Mouse (Mus musculus): ENCODE measurements around the gene Cux1. TPM values are rescaled to one million over a fixed set of nuclear protein-coding genes. Genes with fewer than 3 reads are reported as not detected.

The Cux1 gene
- polyA plus RNA-seq, 1 experiment: 284 TPM

DNA sequence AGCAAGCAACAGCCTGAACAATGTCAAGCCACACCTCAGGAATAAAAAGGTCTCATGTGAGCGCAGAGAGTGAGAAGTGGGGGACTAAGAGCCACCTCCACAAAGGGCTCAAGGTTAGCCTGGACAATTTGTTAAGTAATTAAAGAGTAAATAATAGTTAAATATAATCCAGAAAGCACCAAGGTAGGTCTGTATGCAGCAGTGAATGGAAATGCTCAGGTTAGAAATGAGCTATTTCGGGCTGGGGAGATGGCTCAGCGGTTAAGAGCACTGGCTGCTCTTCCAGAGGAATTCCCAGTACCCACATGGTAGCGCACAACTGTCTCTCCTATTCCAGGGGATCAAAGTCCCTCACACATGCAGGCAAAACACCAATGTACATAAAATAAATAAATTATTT, 59.7 kb downstream of the Cux1 start:
- peaks cover 13% of the 10 kb centered on the region for H3K4me1 ChIP-seq (ENCODE audit: control insufficient read depth, insufficient read depth, low read length)
- no peak for TF ChIP-seq CTCF (IDR thresholded peaks at IDR 0.05; ENCODE audit: insufficient read depth, low read depth, low read length)
- no peak for TF ChIP-seq POLR2A (IDR thresholded peaks at IDR 0.05; ENCODE audit: insufficient read depth, low read depth, low read length)
- 87% methylated on average over 4 of the region's 4 CpGs for WGBS
- no peak overlapping the region for H3K4me3 ChIP-seq (ENCODE audit: insufficient read depth, low read depth, low read length)
- no peak overlapping the region for H3K27ac ChIP-seq (ENCODE audit: insufficient read depth, low read depth, low read length)

DNA sequence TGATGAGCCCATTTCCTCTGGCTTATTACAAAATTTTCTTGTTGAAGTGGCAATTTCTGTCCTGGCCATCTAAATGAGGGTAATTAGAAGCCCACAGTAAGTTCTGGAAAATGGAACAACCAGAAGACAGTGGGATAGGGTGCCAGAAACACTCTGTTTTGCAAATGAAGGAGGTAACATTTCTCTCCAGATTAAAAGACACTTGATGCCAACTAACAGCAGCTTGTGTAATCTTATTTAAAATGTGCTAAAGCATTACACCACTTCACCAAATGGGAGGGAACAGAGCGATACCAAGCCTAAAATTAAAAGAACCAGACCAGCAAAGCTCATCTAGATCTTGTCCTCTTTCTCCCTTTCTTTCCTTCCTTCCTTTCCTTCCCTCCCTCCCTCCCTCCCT, 61.0 kb downstream of the Cux1 start:
- no peak overlapping the region for H3K4me3 ChIP-seq (ENCODE audit: insufficient read depth, low read depth, low read length)
- 29% methylated on average over 1 of the region's 1 CpGs for WGBS
- TF ChIP-seq CTCF (IDR thresholded peaks at IDR 0.05; ENCODE audit: insufficient read depth, low read depth, low read length) (no peak), POLR2A (IDR thresholded peaks at IDR 0.05; ENCODE audit: insufficient read depth, low read depth, low read length) (no peak)
- peaks cover 15% of the 10 kb centered on the region for H3K4me1 ChIP-seq (ENCODE audit: control insufficient read depth, insufficient read depth, low read length)
- H3K27ac ChIP-seq (ENCODE audit: insufficient read depth, low read depth, low read length): no peak overlapping the region

DNA sequence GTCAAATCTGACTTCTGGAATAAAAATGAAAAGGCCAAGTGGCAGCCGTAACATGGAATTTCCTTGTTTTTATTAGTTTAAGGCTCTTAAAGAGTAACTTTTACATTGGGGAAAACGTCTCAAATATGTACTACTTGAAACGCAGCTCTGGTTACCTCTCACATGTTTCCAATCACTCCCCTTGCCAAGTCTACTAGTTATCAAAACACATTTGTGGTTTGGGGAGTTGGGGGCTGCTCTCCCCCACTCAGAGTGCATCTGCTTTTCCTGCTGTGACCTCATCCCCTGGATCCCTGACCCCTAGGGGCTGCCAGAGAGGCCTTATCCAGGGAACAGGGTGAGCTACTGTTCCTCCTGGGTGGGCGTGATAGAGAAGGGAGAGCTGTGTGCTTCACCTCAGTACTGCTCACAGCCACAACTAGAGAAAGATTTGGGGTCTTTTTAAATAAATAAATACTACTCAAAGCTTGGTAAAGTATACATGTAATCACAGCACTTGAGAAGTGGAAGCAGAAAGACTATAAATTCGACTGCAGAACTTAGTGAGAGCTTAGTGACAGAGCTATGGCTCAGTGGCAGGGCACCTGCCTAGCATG, 64.7 kb downstream of the Cux1 start:
- 81% methylated on average over 5 of the region's 5 CpGs for WGBS
- Histone ChIP-seq H3K27ac (ENCODE audit: insufficient read depth, low read depth, low read length) (no peak overlapping the region), H3K4me1 (ENCODE audit: control insufficient read depth, insufficient read depth, low read length) (peaks cover 20% of the 10 kb centered on the region)

DNA sequence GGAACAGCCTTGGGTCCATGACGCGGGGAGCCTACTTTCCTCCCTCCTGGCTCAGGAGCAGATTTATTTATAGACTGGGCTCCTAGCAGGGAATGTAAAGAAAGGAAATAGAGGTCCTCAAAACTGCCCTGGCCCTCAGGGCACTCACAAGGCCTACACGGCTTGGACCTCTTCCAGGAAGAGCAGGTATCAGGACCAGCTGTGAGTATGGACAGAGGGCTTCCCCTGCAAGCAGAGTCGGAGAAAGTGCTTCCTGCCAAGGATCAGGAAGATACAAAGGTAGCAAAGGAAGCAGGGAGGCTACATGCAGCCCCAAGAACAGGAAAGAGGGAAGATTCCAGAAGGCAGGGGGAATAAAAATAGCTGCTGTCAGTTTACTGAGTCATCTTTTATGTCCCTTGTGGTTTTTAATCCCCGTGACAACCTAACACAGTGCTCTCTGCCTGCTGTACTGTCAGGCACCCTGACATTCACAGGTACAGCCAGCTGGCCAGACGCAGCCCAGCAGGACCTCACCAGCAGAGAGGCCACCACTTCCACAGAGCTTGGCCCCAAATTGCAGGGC, 66.9 kb downstream of the Cux1 start:
- Histone ChIP-seq H3K27ac (ENCODE audit: insufficient read depth, low read depth, low read length) (peak overlapping the region; percentile 64), H3K4me3 (ENCODE audit: insufficient read depth, low read depth, low read length) (no peak overlapping the region), H3K4me1 (ENCODE audit: control insufficient read depth, insufficient read depth, low read length) (peaks cover 24% of the 10 kb centered on the region)
- 48% methylated on average over 6 of the region's 6 CpGs for WGBS
- TF ChIP-seq POLR2A (IDR thresholded peaks at IDR 0.05; ENCODE audit: insufficient read depth, low read depth, low read length) (no peak), CTCF (IDR thresholded peaks at IDR 0.05; ENCODE audit: insufficient read depth, low read depth, low read length) (no peak)

More for the DNA sequence above, 64.7 kb downstream of the Cux1 start:
- no peak overlapping the region for H3K4me3 ChIP-seq (ENCODE audit: insufficient read depth, low read depth, low read length)
- TF ChIP-seq CTCF (IDR thresholded peaks at IDR 0.05; ENCODE audit: insufficient read depth, low read depth, low read length) (no peak), POLR2A (IDR thresholded peaks at IDR 0.05; ENCODE audit: insufficient read depth, low read depth, low read length) (no peak)

DNA sequence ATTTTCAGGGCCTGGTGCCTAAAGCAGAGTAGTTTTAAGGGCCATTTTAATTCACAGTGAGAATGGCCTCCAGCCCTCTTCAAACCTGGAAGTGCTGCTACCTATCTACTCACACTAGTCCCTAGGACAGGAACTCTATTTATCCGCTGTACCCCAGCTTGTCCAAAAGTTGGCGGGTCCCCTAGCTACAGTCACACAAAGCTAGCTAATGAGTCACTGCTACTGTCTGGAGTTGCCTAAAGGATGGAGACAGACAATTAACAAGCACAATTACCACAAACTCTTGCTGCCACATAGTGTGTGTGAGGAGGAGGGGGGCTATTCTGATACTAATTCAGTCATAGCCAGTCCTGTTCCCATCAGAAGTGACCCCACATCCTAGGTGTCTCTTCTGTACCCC, 68.0 kb downstream of the Cux1 start:
- H3K4me3 ChIP-seq (ENCODE audit: insufficient read depth, low read depth, low read length): no peak overlapping the region
- WGBS: 31% methylated on average over 2 of the region's 2 CpGs
- TF ChIP-seq CTCF (IDR thresholded peaks at IDR 0.05; ENCODE audit: insufficient read depth, low read depth, low read length) (no peak), POLR2A (IDR thresholded peaks at IDR 0.05; ENCODE audit: insufficient read depth, low read depth, low read length) (no peak)
- no peak overlapping the region for H3K27ac ChIP-seq (ENCODE audit: insufficient read depth, low read depth, low read length)
- H3K4me1 ChIP-seq (ENCODE audit: control insufficient read depth, insufficient read depth, low read length): peaks cover 24% of the 10 kb centered on the region

DNA sequence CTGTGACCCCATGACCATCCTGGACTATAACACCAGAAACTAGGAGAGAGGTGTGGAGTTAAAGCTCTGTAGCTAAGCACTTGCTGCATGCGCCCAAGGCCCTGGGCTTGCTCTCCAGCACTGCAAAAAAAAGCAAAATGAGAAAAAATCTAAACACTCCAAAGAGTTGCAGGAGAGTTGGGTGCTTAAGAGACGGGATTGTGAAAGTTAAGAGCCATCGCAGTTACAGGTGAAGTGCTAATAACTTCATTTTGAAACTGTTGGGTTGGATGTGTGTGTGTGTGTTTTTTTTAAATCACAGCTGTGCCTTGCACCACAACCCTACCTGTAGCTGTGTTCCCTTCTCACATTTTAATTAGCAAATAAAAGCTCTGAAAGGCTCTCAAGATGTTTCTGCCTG, 68.5 kb downstream of the Cux1 start:
- Histone ChIP-seq H3K27ac (ENCODE audit: insufficient read depth, low read depth, low read length) (no peak overlapping the region), H3K4me3 (ENCODE audit: insufficient read depth, low read depth, low read length) (no peak overlapping the region), H3K4me1 (ENCODE audit: control insufficient read depth, insufficient read depth, low read length) (peaks cover 23% of the 10 kb centered on the region)
- TF ChIP-seq POLR2A (IDR thresholded peaks at IDR 0.05; ENCODE audit: insufficient read depth, low read depth, low read length): no peak
- no peak for TF ChIP-seq CTCF (IDR thresholded peaks at IDR 0.05; ENCODE audit: insufficient read depth, low read depth, low read length)
- WGBS: 96% methylated on average over 3 of the region's 3 CpGs

DNA sequence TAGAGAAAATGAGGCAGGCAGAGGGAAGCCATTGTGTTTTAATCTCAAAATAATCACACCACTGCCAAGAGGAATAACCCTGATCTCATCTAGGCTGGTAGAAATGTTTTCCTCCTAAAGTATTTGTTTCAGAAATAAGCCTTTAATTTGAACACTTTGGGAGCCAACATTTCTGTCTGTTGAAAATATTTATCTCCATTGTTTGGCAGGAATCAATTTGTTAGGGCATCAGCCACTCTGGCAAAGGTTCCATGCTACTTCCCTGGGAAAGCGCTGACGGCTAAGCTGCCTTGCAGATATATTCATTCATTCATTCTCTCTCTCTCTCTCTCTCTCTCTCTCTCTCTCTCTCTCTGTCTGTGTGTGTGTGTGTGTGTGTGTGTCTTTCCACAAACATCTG, 70.0 kb downstream of the Cux1 start:
- TF ChIP-seq CTCF (IDR thresholded peaks at IDR 0.05; ENCODE audit: insufficient read depth, low read depth, low read length): no peak
- no peak for TF ChIP-seq POLR2A (IDR thresholded peaks at IDR 0.05; ENCODE audit: insufficient read depth, low read depth, low read length)
- peaks cover 21% of the 10 kb centered on the region for H3K4me1 ChIP-seq (ENCODE audit: control insufficient read depth, insufficient read depth, low read length)
- H3K4me3 ChIP-seq (ENCODE audit: insufficient read depth, low read depth, low read length): no peak overlapping the region
- H3K27ac ChIP-seq (ENCODE audit: insufficient read depth, low read depth, low read length): no peak overlapping the region
- 81% methylated on average over 2 of the region's 2 CpGs for WGBS

DNA sequence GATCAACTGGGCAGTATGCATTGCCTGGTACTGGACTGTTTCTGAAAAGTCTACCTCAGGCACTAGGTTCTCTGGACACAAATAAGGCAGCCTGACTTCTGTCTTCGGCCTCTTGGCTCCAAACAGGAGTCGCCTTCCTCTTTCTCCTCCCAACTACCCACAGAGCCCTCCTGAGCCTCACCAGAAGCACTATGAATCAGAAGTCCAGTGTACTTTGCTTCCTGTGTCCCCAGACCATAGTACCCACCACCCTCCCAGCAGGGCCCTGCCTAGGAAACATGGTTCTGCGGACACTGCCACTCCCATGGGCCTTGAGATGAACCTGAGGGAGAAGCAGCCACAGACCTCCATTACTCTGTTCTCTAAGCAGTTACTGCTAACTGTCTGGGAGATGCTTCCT, 71.7 kb downstream of the Cux1 start:
- H3K4me1 ChIP-seq (ENCODE audit: control insufficient read depth, insufficient read depth, low read length): peaks cover 21% of the 10 kb centered on the region

DNA sequence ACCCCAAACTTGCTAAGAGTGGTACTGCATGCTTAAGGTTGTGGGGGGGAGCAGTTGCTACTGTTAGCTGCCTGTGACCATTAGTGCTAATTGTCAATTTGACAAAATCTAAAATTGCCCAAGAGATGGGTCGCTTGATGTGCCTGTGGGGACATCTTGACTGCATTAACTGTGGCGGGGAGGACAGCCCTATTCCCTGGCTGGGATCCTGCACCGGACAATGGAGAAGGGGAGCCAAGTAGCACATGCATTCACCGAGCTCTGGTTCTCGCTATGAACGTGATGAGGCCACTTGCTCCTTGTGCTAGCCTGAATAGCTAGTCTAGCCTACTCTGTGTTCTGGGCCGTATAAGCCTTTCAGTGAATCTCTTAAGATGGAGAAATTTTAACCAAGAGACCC, 72.4 kb downstream of the Cux1 start:
- TF ChIP-seq CTCF (IDR thresholded peaks at IDR 0.05; ENCODE audit: insufficient read depth, low read depth, low read length): no peak
- no peak for TF ChIP-seq POLR2A (IDR thresholded peaks at IDR 0.05; ENCODE audit: insufficient read depth, low read depth, low read length)
- H3K4me1 ChIP-seq (ENCODE audit: control insufficient read depth, insufficient read depth, low read length): peaks cover 14% of the 10 kb centered on the region
- H3K4me3 ChIP-seq (ENCODE audit: insufficient read depth, low read depth, low read length): no peak overlapping the region
- H3K27ac ChIP-seq (ENCODE audit: insufficient read depth, low read depth, low read length): no peak overlapping the region
- WGBS: 67% methylated on average over 7 of the region's 7 CpGs

More for the DNA sequence above, 71.7 kb downstream of the Cux1 start:
- no peak overlapping the region for H3K4me3 ChIP-seq (ENCODE audit: insufficient read depth, low read depth, low read length)
- TF ChIP-seq CTCF (IDR thresholded peaks at IDR 0.05; ENCODE audit: insufficient read depth, low read depth, low read length) (no peak), POLR2A (IDR thresholded peaks at IDR 0.05; ENCODE audit: insufficient read depth, low read depth, low read length) (no peak)
- WGBS: 90% methylated on average over 3 of the region's 3 CpGs
- H3K27ac ChIP-seq (ENCODE audit: insufficient read depth, low read depth, low read length): no peak overlapping the region

Measured in olfactory bulb, adult 2 months (tissue).